18 mouse cellular contexts compared by ENCODE assay signal in the genomic region with DNA sequence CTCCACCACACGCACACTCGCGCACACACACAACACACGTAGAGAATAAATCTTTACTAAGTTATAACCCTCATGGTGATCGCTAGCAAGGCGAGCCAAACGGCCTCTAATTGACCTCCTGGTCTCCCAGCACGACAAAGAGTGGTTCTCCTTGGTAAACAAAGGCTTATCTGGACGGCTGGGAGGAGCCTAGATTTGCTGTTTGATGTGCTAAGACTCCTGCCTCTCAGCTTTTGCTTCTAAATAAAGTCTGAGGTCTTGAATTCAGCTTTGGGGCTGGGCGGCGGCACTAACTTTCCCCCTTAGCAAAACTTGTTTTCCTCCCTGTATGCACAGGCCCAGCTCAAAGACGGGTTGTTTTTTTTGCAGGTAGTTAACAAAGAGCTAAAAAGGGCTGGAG. TPM values are rescaled to one million over a fixed set of nuclear protein-coding genes. Genes with fewer than 3 reads are reported as not detected.
DNase-seq lines count a peak whose midpoint lies in the region; ATAC-seq and TF ChIP-seq lines count a peak whose summit lies in the region.
"Had no signal": no experiment of that assay in that cellular context is flagged by ENCODE, and none has a peak within 500 bp of the region (broad histone marks: within the 10 kb centered on the region; RNA-seq: fewer than 3 reads in every experiment).

No protein-coding gene starts in this region.

- H3K4me3 ChIP-seq in forebrain, embryonic 10.5 days, result no peak overlapping the region
- H3K4me3 ChIP-seq in forebrain, embryonic 14.5 days (ENCODE audit: low read depth, low read length), result no peak overlapping the region
- no peak overlapping the region for H3K4me3 ChIP-seq in lung, embryonic 14.5 days (ENCODE audit: low read depth, low read length)
- H3K4me3 ChIP-seq in lung, adult 2 months (replicated peaks; ENCODE audit: extremely low read depth, low read depth, low read length), result no peak overlapping the region
- H3K4me3 ChIP-seq in brown adipose tissue, adult 24 weeks (ENCODE audit: insufficient read depth, low read depth, low read length), result no peak overlapping the region
- H3K4me3 ChIP-seq in stomach, embryonic 15.5 days (replicated peaks), result no peak overlapping the region
- H3K4me3 ChIP-seq: embryonic facial prominence, embryonic 12.5 days; hindbrain, embryonic 13.5 days; neural tube, embryonic 13.5 days had no signal

- no peak overlapping the region for H3K27ac ChIP-seq in forebrain, embryonic 10.5 days
- no peak overlapping the region for H3K27ac ChIP-seq in forebrain, embryonic 14.5 days (ENCODE audit: low read depth, low read length)
- H3K27ac ChIP-seq in lung, embryonic 14.5 days (ENCODE audit: low read depth), result peak overlapping the region; percentile 36; the same call in 1 of the 2 replicates
- H3K27ac ChIP-seq in brown adipose tissue, adult 24 weeks (replicated peaks; ENCODE audit: low read depth, low read length), result peak overlapping the region; percentile 84; the same call in 1 of the 2 replicates
- H3K27ac ChIP-seq in stomach, embryonic 15.5 days, result peak overlapping the region; percentile 57; the same call in 1 of the 2 replicates
- H3K27ac ChIP-seq: embryonic facial prominence, embryonic 12.5 days; hindbrain, embryonic 13.5 days; macrophage; neural tube, embryonic 13.5 days had no signal

- no peak for ATAC-seq in forebrain, embryonic 14.5 days
- no peak for ATAC-seq in lung, embryonic 14.5 days (ENCODE audit: insufficient read depth)
- peak; percentile 62 for ATAC-seq in stomach, embryonic 15.5 days (ENCODE audit: insufficient read depth, low FRiP score, low read depth)

- WGBS in forebrain, embryonic 10.5 days, result 17% methylated on average over 12 of the region's 12 CpGs
- WGBS in forebrain, embryonic 14.5 days, result 16% methylated on average over 12 of the region's 12 CpGs
- WGBS in lung, embryonic 14.5 days, result 20% methylated on average over 12 of the region's 12 CpGs
- WGBS in lung, adult 2 months, result 40% methylated on average over 12 of the region's 12 CpGs
- 25% methylated on average over 12 of the region's 12 CpGs for WGBS in stomach, embryonic 15.5 days

- DNase-seq in forebrain, embryonic 10.5 days (ENCODE audit: extremely low spot score, low spot score), result peak; percentile 31
- no peak for DNase-seq in forebrain, embryonic 14.5 days (ENCODE audit: low spot score)
- DNase-seq in lung, embryonic 14.5 days, result peak; percentile 57
- no peak for DNase-seq in lung, adult 2 months
- no peak for DNase-seq in cerebellum, postnatal 10 days
- DNase-seq in kidney, postnatal 25 days, result no peak
- DNase-seq: adrenal gland, adult 8-10 months; cerebellum, adult 9-10 months; kidney, adult 11 months; kidney, postnatal 14 days; liver; thymus, postnatal 36 days had no signal

- H3K27me3 ChIP-seq in forebrain, embryonic 10.5 days (ENCODE audit: poor library complexity, severe bottlenecking), result peaks cover 42% of the 10 kb centered on the region
- no peaks in the 10 kb centered on the region for H3K27me3 ChIP-seq in forebrain, embryonic 14.5 days (replicated peaks; ENCODE audit: control insufficient read depth, insufficient read depth, low read length)
- peaks cover 4% of the 10 kb centered on the region for H3K27me3 ChIP-seq in lung, embryonic 14.5 days (ENCODE audit: insufficient read depth, low read length)
- 0 out of 2 replicates have a peak, but pooled peaks cover 7% of the 10 kb centered on the region for H3K27me3 ChIP-seq in stomach, embryonic 15.5 days (replicated peaks)

- no peaks in the 10 kb centered on the region for H3K9me3 ChIP-seq in forebrain, embryonic 10.5 days
- 0 out of 2 replicates have a peak, but pooled peaks cover 3% of the 10 kb centered on the region for H3K9me3 ChIP-seq in forebrain, embryonic 14.5 days (replicated peaks; ENCODE audit: control insufficient read depth, low read length)
- H3K9me3 ChIP-seq in lung, embryonic 14.5 days (ENCODE audit: low read depth, low read length), result no peaks in the 10 kb centered on the region
- H3K9me3 ChIP-seq in stomach, embryonic 15.5 days, result no peaks in the 10 kb centered on the region
- H3K9me3 ChIP-seq: embryonic facial prominence, embryonic 12.5 days; hindbrain, embryonic 13.5 days had no signal

- TF ChIP-seq CTCF in lung, embryonic 14.5 days (IDR thresholded peaks at IDR 0.05; ENCODE audit: low read depth), result no peak
- no peak for TF ChIP-seq CTCF in lung, adult 2 months (IDR thresholded peaks at IDR 0.05; ENCODE audit: insufficient read depth, low read length)

- H3K4me1 ChIP-seq in forebrain, embryonic 10.5 days, result peaks cover 33% of the 10 kb centered on the region
- no peaks in the 10 kb centered on the region for H3K4me1 ChIP-seq in forebrain, embryonic 14.5 days (ENCODE audit: control insufficient read depth, insufficient read depth, low read length)
- peaks cover 4% of the 10 kb centered on the region; the same call in 1 of the 2 replicates for H3K4me1 ChIP-seq in lung, embryonic 14.5 days (ENCODE audit: insufficient read depth)
- peaks cover 2% of the 10 kb centered on the region; the same call in 1 of the 2 replicates for H3K4me1 ChIP-seq in lung, adult 2 months (ENCODE audit: control insufficient read depth, insufficient read depth, low read length)
- H3K4me1 ChIP-seq in brown adipose tissue, adult 24 weeks (ENCODE audit: control insufficient read depth, insufficient read depth, insufficient read length, low read length), result no peaks in the 10 kb centered on the region; the same call in 1 of the 2 replicates
- H3K4me1 ChIP-seq in stomach, embryonic 15.5 days, result peaks cover 10% of the 10 kb centered on the region

- no peak for TF ChIP-seq POLR2A in lung, adult 2 months (IDR thresholded peaks at IDR 0.05; ENCODE audit: borderline replicate concordance, extremely low read depth, low read depth, low read length)

- H3K9ac ChIP-seq in forebrain, embryonic 14.5 days (ENCODE audit: low read length), result no peak overlapping the region
- H3K9ac ChIP-seq in lung, embryonic 14.5 days, result no peak overlapping the region
- H3K9ac ChIP-seq in stomach, embryonic 15.5 days, result no peak overlapping the region
- H3K9ac ChIP-seq: embryonic facial prominence, embryonic 12.5 days; hindbrain, embryonic 13.5 days; neural tube, embryonic 13.5 days had no signal

- H3K36me3 ChIP-seq in forebrain, embryonic 10.5 days (replicated peaks), result no peaks in the 10 kb centered on the region
- H3K36me3 ChIP-seq in forebrain, embryonic 14.5 days (ENCODE audit: control insufficient read depth, insufficient read depth, low read length), result no peaks in the 10 kb centered on the region
- no peaks in the 10 kb centered on the region for H3K36me3 ChIP-seq in lung, embryonic 14.5 days (ENCODE audit: insufficient read depth)
- no peaks in the 10 kb centered on the region for H3K36me3 ChIP-seq in stomach, embryonic 15.5 days
- H3K36me3 ChIP-seq: embryonic facial prominence, embryonic 12.5 days; hindbrain, embryonic 13.5 days; neural tube, embryonic 13.5 days had no signal

- no peak overlapping the region for H3K4me2 ChIP-seq in forebrain, embryonic 14.5 days (ENCODE audit: low read length)
- no peak overlapping the region for H3K4me2 ChIP-seq in lung, embryonic 14.5 days
- H3K4me2 ChIP-seq in stomach, embryonic 15.5 days, result no peak overlapping the region
- H3K4me2 ChIP-seq: embryonic facial prominence, embryonic 12.5 days; hindbrain, embryonic 13.5 days; neural tube, embryonic 13.5 days had no signal

RNA-seq across cellular contexts. Expression of gene Alpl, which starts 5.0 kb away (rescaled TPM):
- 20.3 and 20.7 TPM in 2 replicates for polyA plus RNA-seq in forebrain, embryonic 10.5 days (2016; fragmentation: Nextera tagmentation; extraction: Ambion mirVana)
- polyA plus RNA-seq in forebrain, embryonic 14.5 days (2014; fragmentation: Nextera tagmentation; extraction: Ambion mirVana), result 7.4 and 7.7 TPM in 2 replicates
- polyA plus RNA-seq in lung, embryonic 14.5 days (2014; fragmentation: Nextera tagmentation; extraction: Ambion mirVana), result 3.5 and 4.1 TPM in 2 replicates
- 5.4 and 5.5 TPM in 2 replicates for polyA plus RNA-seq in lung, adult 2 months (2012; rRNA removed)
- 7.5 and 20.7 TPM in 2 replicates for polyA plus RNA-seq in brown adipose tissue, adult 24 weeks (2012; ENCODE audit: insufficient read depth, insufficient read length, missing spikeins)
- polyA plus RNA-seq in stomach, embryonic 15.5 days (2015; fragmentation: Nextera tagmentation; extraction: Ambion mirVana), result 9.8 and 10.8 TPM in 2 replicates
- polyA plus RNA-seq: macrophage had no signal

Comparison
In these comparisons a context has a peak if more than half of its experiments do, and no peak if none do; other contexts are left out.
1. DNase-seq: peak in forebrain, embryonic 10.5 days (single experiment) and lung, embryonic 14.5 days (single experiment); none in forebrain, embryonic 14.5 days (single experiment), lung, adult 2 months (single experiment), cerebellum, postnatal 10 days (0 of 2) and kidney, postnatal 25 days (0 of 2).
2. H3K27ac ChIP-seq: peak in lung, embryonic 14.5 days (single experiment), brown adipose tissue, adult 24 weeks (single experiment) and stomach, embryonic 15.5 days (single experiment); none in forebrain, embryonic 10.5 days (single experiment) and forebrain, embryonic 14.5 days (single experiment).